Mouse (Mus musculus) stomach, postnatal 0 days (tissue): ENCODE results near the gene Sh3kbp1. TPM values are rescaled to one million over a fixed set of nuclear protein-coding genes. Genes with fewer than 3 reads are reported as not detected.

Source experiments
- ATAC-seq: fragments of 200-750 bp; cut with Nextera tagmentation; 2 replicates; pipeline ENCODE4 v1.8.0; 2017; ENCODE audit not compliant: low FRiP score, low TSS enrichment
- DNase-seq: peaks from one replicate; pipeline ENCODE4 v3.0.0-alpha.2; 2016; ENCODE audit warnings: low spot score
- H3K27ac ChIP-seq: fragments of 300-500 bp; sonication (generic); replicated peaks from 2 replicates; pipeline ENCODE4 v1.5.1; 2014; ENCODE audit warnings: mild to moderate bottlenecking, control low read depth
- H3K27me3 ChIP-seq: fragments of 300-500 bp; sonication (generic); 2 replicates; pipeline ENCODE4 v1.6.1; 2014; ENCODE audit warnings: low read length; ENCODE audit not compliant: control insufficient read depth, insufficient read depth
- H3K36me3 ChIP-seq: fragments of 300-500 bp; sonication (generic); 2 replicates; pipeline ENCODE4 v1.6.1; 2014; ENCODE audit warnings: low read length, mixed read lengths; ENCODE audit not compliant: control insufficient read depth, insufficient read depth
- H3K4me1 ChIP-seq: fragments of 300-500 bp; sonication (generic); replicated peaks from 2 replicates; pipeline ENCODE4 v1.6.1; 2014; ENCODE audit warnings: antibody characterized with exemption; ENCODE audit not compliant: control insufficient read depth, insufficient read depth
- H3K4me2 ChIP-seq: fragments of 300-500 bp; sonication (generic); replicated peaks from 2 replicates; pipeline ENCODE4 v1.6.1; 2014; ENCODE audit warnings: low read depth, mild to moderate bottlenecking, control low read depth, moderate library complexity
- H3K4me3 ChIP-seq: fragments of 300-500 bp; sonication (generic); 2 replicates; pipeline ENCODE4 v1.5.1; 2014; ENCODE audit warnings: low read depth, low read length, control low read depth
- H3K9ac ChIP-seq: fragments of 300-500 bp; sonication (generic); 2 replicates; pipeline ENCODE4 v1.6.1; 2014; ENCODE audit warnings: mild to moderate bottlenecking, low read length, control low read depth, mixed read lengths
- H3K9me3 ChIP-seq: fragments of 300-500 bp; sonication (generic); 2 replicates; pipeline ENCODE4 v1.6.1; 2016; ENCODE audit warnings: low read length; ENCODE audit not compliant: control insufficient read depth
- CTCF ChIP-seq: IDR thresholded peaks from 2 replicates; pipeline ENCODE4 v1.5.1; 2016; ENCODE audit warnings: antibody characterized with exemption, low read depth, mild to moderate bottlenecking, moderate library complexity
- EP300 ChIP-seq: optimal IDR thresholded peaks from 2 replicates; pipeline ENCODE3; 2016; ENCODE audit warnings: antibody characterized with exemption
- WGBS: fragments of 180-500 bp; shearing (Covaris S2); extraction: QIAGEN DNeasy Blood & Tissue Kit; methylation state at CpG from one replicate; pipeline ENCODE4 v1.1.7; 2014; 5-methylcytosine and 5-hydroxymethylcytosine counted together
- polyA plus RNA-seq: library from polyadenylated mRNA; unstranded; fragments of >200 nt; fragmentation: Nextera tagmentation; extraction: Ambion mirVana; gene quantifications from 2 replicates; pipeline ENCODE4 v1.2.1, GENCODE M21; 2015

Gene Sh3kbp1
- polyA plus RNA-seq, 1 experiment from 2014 or later = 13.3 TPM

- Histone ChIP-seq H3K27ac (no peak overlapping the region), H3K27me3 (no peaks in the 10 kb centered on the region), H3K36me3 (no peaks in the 10 kb centered on the region), H3K9ac (no peak overlapping the region), H3K9me3 (no peaks in the 10 kb centered on the region), H3K4me2 (no peak overlapping the region), H3K4me1 (no peaks in the 10 kb centered on the region), H3K4me3 (no peak overlapping the region)
- WGBS = 76% methylated on average over 4 of the region's 4 CpGs
- TF ChIP-seq EP300 (no peak), CTCF (no peak)
- ATAC-seq = no peak
- no peak for DNase-seq
These were observed 12.9 kb downstream of the Sh3kbp1 start for GRCm38 (mm10) chrX:159639991-159640390.

- Histone ChIP-seq H3K27me3 (no peaks in the 10 kb centered on the region), H3K4me2 (no peak overlapping the region), H3K36me3 (no peaks in the 10 kb centered on the region), H3K9ac (no peak overlapping the region), H3K4me3 (no peak overlapping the region), H3K27ac (no peak overlapping the region), H3K4me1 (no peaks in the 10 kb centered on the region), H3K9me3 (no peaks in the 10 kb centered on the region)
- DNase-seq (no peak), ATAC-seq (no peak)
- no peak for TF ChIP-seq EP300
- TF ChIP-seq CTCF = no peak
- WGBS = 85% methylated on average over 3 of the region's 3 CpGs
These were observed 18.2 kb downstream of the Sh3kbp1 start for GRCm38 (mm10) chrX:159645314-159645713.

- ATAC-seq = no peak
- WGBS = 83% methylated on average over 5 of the region's 5 CpGs
- no peak for DNase-seq
These were observed 20.5 kb downstream of the Sh3kbp1 start for GRCm38 (mm10) chrX:159647564-159647963.

GRCm38 (mm10) chrX:159648598-159648997 lies 21.5 kb downstream of the Sh3kbp1 start:
- ATAC-seq = no peak
- H3K9me3 ChIP-seq = no peaks in the 10 kb centered on the region
- H3K27me3 ChIP-seq = no peaks in the 10 kb centered on the region
- no peak overlapping the region for H3K4me2 ChIP-seq
- H3K27ac ChIP-seq = no peak overlapping the region
- TF ChIP-seq CTCF (no peak), EP300 (no peak)
- H3K4me1 ChIP-seq = no peaks in the 10 kb centered on the region
- H3K36me3 ChIP-seq = no peaks in the 10 kb centered on the region
- DNase-seq = no peak
- no peak overlapping the region for H3K4me3 ChIP-seq
- WGBS = 92% methylated on average over 3 of the region's 3 CpGs
- H3K9ac ChIP-seq = no peak overlapping the region

More at GRCm38 (mm10) chrX:159647564-159647963, 20.5 kb downstream of the Sh3kbp1 start:
- no peak for TF ChIP-seq CTCF
- no peak for TF ChIP-seq EP300
- Histone ChIP-seq H3K9me3 (no peaks in the 10 kb centered on the region), H3K36me3 (no peaks in the 10 kb centered on the region), H3K9ac (no peak overlapping the region), H3K27me3 (no peaks in the 10 kb centered on the region), H3K27ac (no peak overlapping the region), H3K4me1 (no peaks in the 10 kb centered on the region), H3K4me3 (no peak overlapping the region), H3K4me2 (no peak overlapping the region)

- Histone ChIP-seq H3K4me1 (no peaks in the 10 kb centered on the region), H3K27me3 (no peaks in the 10 kb centered on the region), H3K4me2 (no peak overlapping the region), H3K9me3 (no peaks in the 10 kb centered on the region), H3K9ac (no peak overlapping the region), H3K27ac (no peak overlapping the region), H3K36me3 (no peaks in the 10 kb centered on the region), H3K4me3 (no peak overlapping the region)
- DNase-seq (no peak), ATAC-seq (no peak)
- WGBS = 66% methylated on average over 11 of the region's 11 CpGs
- TF ChIP-seq EP300 = no peak
- TF ChIP-seq CTCF = no peak
These were observed 23.1 kb downstream of the Sh3kbp1 start for GRCm38 (mm10) chrX:159650130-159650678.

GRCm38 (mm10) chrX:159650727-159651126 lies 23.7 kb downstream of the Sh3kbp1 start:
- WGBS = 68% methylated on average over 6 of the region's 6 CpGs
- H3K9ac ChIP-seq = no peak overlapping the region

More at GRCm38 (mm10) chrX:159650727-159651126, 23.7 kb downstream of the Sh3kbp1 start:
- TF ChIP-seq CTCF (no peak), EP300 (no peak)
- DNase-seq = no peak
- no peak for ATAC-seq
- no peak overlapping the region for H3K4me3 ChIP-seq
- H3K27ac ChIP-seq = no peak overlapping the region
- H3K36me3 ChIP-seq = no peaks in the 10 kb centered on the region
- no peaks in the 10 kb centered on the region for H3K9me3 ChIP-seq
- no peak overlapping the region for H3K4me2 ChIP-seq
- H3K4me1 ChIP-seq = no peaks in the 10 kb centered on the region
- no peaks in the 10 kb centered on the region for H3K27me3 ChIP-seq
